Mouse (Mus musculus): ENCODE results near the gene Ms4a4d.

Gene Ms4a4d

DNA sequence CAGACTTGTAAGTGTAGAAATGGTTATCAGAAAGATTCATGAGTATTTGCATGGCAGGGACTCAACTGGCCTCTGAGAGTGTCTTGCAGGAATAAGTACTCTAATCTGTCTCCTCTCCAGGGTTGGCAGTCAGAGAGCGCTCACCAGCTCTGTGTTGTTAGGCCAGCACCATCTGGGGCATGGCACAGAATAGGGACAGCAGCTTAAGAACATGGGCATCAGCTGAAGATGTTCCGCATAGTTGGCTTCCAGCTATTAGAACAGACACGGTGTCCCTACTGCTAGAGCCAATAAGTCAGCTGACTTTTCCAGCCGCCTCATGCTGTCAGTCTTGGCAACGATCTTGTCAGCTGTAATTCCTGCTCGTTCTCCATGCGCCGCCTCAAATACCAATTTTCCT, 38.4 kb downstream of the Ms4a4d start:
- DNase-seq (ENCODE audit: low spot score in 2 of 2): no peak

DNA sequence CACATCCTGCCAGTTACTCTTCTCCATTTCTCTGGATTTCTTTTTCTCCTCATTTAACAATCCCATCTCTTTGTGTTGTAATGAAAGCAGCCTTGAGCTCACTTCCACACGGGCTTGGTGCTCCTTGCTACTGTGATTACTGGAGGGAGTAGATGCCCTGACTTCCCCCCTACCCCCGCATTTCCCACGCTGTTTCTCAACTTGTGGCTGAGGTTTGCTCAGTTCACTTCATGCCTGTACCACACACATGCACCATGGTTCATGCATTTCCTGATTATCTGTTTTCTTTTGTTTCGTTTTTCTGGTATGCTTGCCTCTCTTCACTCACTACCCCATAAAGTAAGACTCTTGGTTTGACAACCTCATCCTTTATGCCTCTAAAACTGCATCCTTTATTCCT, 52.6 kb downstream of the Ms4a4d start:
- no peak for DNase-seq (ENCODE audit: low spot score in 2 of 2)

DNA sequence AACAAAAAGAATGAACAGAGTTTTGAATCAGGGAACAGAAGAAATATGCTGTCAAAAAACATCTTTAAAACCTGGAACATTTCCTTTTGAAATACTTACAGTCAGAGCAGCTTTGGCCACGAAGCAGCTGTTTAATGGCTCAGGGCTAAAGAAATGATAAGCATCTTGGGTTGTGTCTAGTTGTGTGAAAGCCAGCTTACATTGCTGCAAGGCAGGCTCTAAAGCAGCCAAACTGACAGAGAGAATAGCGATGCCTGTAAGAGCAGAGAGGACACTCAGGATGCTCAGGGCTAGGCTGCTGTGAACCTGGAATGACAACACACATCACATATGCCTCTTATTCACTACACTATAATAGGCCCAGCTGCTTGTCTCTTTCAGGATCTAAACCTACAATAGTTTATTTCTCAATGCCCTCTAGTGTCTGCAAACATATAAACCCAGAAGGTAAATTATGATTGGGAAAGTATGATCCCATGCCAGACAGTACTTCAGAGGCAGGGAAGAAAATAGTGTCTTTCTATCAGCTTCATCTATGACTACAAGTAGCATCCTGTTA, 53.4 kb downstream of the Ms4a4d start:
- DNase-seq (ENCODE audit: low spot score in 2 of 2): no peak

DNA sequence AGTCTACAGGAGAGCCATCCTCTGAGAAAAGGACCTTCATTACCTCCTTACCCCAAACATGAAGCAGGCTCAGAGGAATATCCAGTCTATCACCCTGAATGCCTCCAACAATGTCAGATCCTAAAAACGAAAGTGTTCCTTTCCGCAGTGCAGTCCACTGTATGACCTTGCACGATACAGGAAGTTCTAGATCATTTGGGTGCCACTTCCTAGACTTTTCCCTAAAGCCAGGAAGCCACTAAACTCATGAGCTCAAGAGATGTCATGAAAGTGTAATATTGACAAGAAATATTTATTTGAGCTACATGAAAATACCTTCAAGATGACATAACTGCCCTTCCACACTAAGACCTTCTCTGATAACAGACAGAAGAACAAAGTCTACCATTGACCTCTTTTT, 64.7 kb downstream of the Ms4a4d start:
- no peak for DNase-seq (ENCODE audit: low spot score in 2 of 2)

DNA sequence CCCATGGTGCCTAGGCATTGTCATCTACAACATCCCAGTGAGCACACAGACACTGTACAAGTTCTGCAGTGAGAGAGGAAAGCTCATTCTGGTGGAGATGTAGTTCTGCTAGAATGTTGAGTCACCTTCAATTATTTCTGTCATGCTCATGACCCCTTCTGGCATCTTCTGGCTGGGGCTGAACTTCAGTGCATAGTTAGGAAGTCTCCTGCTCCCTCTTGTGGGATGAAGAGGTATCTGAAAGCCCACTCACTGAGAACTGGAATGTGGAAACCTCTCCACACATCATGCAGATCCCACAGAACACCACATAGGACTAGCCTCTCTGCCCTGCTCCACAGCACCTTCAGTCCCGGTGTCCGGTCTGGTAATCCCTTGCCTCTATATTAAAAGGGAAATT, 65.4 kb downstream of the Ms4a4d start:
- DNase-seq (ENCODE audit: low spot score in 2 of 2): no peak

DNA sequence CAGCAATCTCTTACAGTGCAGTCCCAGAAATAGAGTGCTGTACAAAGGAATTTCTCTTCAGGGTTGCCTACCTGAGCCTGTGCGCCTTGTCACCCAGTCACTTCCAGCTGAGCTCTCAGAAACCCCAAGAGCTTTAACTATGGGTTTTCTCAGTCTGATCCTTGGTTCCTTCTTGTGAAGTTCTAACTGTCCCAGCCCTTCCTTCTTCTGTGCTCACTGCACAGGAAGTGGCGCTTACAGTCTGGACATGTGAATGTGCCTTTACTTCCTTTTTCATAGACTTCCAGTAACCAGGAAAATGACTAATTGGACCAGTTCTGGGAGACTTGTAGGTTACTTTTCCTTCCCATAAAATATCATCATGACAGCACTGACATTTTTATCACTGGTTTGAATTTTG, 68.0 kb downstream of the Ms4a4d start, which contains the start of gene Ms4a6d:
Gene Ms4a6d (minus strand): TSS at position 247 of the 400 bp plus-strand sequence.
- no peak for DNase-seq (ENCODE audit: low spot score in 2 of 2)

Measured in urinary bladder, postnatal 4 days (tissue).